Mouse (Mus musculus) liver, adult (tissue): ENCODE measurements around the gene Prkar1a.

Source experiments
- GATA4 ChIP-seq: IDR thresholded peaks from 2 replicates; pipeline ENCODE4 v1.6.1; 2014; ENCODE audit warnings: mild to moderate bottlenecking, low read length; ENCODE audit not compliant: insufficient replicate concordance

Prkar1a gene

DNA sequence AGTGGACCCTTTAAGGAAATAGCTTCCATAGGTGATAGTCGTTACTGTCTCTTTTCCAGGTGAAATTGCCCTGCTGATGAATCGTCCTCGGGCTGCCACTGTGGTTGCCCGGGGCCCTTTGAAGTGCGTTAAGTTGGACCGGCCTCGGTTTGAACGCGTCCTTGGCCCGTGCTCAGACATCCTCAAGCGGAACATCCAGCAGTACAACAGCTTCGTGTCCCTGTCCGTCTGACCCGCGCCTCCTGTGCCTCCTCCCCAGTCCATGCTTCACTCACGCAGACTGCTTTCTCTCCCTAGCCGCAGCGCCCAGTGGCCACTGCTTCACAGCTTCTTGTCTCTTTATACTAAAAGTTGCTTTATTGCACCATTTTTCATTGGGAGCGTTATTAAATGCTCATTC is 18.2 kb downstream of the Prkar1a start:
- TF ChIP-seq GATA4: no peak

GRCm38 (mm10) chr11:109668115-109668725 is 19.0 kb downstream of the Prkar1a start:
- no peak for TF ChIP-seq GATA4

DNA sequence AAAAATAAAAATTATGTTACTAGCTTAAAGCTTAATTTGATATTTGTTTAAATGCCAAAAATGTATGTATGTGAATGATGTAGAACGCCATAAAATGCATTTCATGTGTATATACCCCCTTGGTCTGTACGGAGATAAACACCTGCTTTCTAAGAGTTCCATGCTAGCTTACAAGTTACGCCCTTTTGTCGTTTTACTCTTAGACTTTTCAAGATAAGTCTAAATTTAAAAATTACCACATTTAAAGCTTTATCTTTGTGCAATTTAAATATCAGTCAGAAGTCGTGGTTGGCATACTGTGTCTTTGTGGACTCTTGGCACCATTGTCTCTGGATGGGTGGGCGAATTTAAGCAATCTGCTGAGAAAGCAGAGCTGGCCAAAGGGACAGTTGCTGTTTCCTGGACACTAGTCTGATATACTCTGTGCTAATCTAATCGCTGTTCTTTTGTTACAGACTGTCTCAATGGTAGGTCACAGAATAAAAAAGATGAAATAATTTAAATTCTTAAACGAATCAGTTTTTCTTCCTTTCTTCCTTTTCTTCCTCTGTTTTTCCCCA is 20.0 kb downstream of the Prkar1a start:
- peak; percentile 94; the same call in 1 of the 2 replicates for TF ChIP-seq GATA4

DNA sequence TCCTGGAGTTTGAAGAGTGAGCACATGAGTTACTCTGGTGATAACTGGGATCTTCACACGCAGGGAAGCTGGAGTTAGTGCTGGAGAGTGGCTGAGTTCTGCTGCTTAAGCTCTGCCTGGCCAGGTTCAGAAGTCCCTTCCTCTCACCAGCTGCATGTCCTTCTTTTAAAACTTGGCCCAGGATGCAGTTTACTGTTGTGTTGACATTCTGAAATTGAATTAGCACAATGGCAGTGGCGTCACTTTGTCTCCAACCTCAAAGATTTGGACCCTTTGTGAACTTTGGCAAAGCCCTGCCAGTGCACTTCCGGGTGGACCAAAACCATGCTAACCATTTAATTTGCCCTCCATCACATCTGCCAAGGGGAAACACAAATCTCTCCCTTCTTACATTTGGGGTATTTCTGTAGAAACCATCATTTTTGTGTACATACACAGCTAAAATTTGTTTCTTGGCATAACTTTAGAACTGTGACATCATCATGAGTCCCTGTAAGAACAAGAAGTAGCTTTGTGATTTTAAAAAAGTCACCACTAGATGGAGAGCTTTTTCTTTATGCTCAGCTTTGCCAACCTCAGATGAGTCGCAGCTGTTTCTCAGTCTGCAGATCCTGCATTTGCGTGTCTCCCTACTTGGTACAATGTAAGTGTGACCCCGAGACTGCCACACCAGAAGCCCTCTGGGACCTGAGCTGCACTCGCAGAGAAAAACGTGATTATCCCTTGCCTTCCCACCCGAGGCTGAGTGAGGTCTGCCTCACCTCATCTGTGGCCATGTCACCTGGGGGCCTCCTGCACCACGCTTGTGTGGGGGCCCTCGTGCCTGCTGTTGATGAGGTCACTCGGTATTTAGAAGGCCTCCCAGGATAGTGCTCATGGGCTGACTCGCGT is 21.1 kb downstream of the Prkar1a start:
- TF ChIP-seq GATA4: no peak

DNA sequence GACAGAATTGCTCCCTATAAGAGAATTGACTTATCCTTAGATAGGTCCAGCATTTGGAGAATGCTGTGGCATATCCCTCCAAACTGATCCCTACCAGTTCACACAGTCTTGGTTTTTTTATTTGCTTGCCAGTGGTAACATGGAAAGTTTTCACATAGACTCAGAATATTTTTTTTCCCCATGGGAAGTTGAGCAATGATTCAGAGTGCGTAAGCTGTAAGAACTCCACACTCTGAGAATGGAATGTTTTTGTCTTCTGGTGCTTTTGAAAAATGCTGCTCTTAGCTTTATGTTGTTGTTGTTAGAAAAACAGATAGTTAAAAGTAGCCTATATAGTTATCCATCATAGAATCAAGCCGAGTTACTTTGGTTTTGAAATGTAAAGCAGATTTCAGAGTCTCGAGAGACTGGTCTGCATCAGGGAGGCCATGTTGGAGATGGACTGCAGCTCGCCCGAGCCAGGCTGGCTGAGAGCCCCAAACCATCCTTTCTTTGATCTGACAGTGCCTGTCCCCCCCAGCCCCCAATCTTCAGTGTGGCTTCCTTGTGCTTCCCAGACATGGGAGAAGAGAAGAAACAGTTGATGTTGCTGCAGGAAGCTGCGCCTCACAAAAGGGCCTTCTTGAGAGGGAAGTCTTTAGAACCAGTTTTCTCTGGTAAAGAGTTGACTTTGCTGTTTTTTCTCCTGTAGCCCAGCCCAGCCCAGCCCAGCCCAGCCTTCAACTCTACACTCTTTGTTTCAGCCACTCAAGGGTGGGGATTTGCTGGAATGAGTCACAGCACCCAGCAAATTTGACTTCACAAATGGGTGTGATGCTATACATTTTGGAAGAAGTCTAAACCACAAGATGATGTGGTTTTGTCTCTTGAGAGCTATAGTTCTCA is 22.2 kb downstream of the Prkar1a start:
- TF ChIP-seq GATA4: no peak

DNA sequence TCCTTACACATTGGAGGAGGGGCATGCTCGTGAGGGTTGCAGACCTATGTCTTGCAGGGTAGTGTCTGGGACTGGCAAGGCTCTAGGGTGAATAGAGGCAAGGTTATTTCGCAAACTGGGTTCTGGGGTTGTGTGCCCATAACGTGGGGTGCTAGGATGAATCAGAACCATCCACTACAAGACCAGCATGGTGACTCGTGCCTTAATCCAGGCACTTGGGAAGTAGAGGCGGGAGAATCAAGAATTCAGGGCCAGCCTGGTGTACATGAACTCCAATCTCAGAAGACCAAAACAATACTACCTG is 22.8 kb downstream of the Prkar1a start:
- no peak for TF ChIP-seq GATA4

DNA sequence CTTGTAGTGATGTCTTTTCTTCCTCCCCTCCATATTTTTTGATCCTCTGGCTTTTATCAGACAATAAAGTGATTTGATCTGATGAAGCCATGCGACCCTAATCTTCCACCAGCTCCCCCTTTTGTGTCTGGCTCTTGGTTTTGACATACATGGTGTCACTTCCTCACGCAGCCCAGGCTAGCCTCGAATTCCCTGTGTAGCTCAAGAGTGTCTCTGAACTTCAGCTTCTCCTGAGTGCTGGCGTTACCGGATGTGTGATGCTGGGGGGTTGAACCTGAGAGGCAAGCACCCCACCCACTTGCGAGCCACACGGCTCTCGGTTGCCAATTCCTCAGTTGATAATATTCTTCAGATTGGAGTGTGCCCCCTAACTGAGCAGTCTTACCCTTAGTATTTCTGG is 23.2 kb downstream of the Prkar1a start:
- TF ChIP-seq GATA4: no peak

DNA sequence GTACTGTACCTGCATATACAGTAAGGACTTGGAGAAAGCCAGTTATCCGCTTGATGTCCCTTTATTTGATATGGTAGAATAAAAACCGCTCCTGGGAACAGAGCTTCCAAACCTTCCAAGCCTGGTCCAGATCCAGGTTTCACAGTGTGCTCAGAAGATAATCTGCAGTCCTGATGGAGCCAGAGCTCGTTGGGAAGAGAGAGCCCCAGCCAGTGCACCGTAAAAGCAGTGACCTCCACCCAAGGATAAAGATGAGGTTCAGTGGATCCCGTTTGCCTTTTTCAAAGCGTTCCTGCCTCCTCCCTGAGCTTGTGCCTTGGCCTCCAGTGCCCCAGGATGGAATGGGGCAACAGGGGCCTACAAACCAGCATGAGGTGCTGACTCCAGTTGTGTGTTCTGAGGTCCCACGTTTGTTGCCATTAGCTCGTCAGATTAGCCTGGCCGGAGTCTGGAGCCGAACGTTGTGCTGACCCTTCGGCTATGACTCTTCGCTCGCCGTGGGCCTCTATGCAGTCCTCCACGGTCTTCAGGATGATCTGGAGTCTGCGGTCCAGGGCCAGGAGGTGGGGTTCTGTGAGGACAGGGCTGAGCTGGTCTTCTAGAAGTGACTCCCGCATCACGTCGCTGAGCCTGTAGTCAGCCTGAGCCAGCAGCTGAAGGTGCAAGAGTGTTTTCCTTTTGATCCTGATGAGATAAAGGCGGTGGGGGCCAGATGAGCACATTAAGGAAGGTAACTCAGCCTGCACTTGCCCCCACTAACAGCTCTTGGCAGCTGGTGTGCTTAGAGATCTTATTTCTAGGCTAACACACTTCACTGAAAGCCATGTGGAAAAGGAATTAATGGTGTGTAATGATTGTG is 23.9 kb downstream of the Prkar1a start:
- TF ChIP-seq GATA4: no peak

DNA sequence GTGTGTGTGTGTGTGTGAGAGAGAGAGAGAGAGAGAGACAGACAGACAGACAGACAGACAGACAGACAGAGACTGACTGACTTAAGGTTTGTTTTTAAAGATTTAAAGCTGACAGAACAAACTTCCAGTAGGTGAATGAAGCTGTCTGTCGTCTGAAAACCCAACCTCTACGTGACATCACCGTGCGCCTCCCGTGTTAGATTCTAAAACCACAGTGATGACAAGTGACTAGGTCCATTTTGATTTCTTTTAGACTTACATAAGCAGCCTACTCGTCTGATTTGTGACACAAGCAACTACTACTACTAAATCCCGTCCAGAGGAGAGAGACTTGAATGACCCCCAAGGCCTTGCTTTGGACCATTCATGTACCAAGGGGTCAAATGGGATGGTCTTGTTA is 24.5 kb downstream of the Prkar1a start:
- TF ChIP-seq GATA4: no peak

GRCm38 (mm10) chr11:109674542-109674941 is 25.3 kb downstream of the Prkar1a start:
- no peak for TF ChIP-seq GATA4

DNA sequence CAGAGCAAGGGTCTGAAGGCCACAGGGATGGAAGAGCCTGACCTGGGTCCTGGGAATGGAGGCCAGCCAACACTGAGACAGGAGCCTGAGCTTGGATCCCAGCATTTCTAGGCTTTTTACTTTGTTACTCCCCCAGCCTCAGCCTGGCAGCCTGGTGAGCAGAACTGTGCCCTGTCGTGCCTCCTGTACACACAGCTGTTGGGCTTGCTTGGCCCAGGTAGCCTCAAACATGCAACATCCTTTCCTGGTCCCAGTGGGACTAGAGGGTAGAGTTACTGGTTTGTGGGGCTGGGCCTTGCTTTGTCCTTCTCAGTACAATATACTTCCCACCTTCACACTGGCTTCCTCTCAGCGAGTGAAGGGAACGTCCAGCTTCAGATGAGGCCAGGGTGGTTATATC is 26.0 kb downstream of the Prkar1a start:
- TF ChIP-seq GATA4: no peak

GRCm38 (mm10) chr11:109675771-109676170 is 26.6 kb downstream of the Prkar1a start:
- no peak for TF ChIP-seq GATA4

DNA sequence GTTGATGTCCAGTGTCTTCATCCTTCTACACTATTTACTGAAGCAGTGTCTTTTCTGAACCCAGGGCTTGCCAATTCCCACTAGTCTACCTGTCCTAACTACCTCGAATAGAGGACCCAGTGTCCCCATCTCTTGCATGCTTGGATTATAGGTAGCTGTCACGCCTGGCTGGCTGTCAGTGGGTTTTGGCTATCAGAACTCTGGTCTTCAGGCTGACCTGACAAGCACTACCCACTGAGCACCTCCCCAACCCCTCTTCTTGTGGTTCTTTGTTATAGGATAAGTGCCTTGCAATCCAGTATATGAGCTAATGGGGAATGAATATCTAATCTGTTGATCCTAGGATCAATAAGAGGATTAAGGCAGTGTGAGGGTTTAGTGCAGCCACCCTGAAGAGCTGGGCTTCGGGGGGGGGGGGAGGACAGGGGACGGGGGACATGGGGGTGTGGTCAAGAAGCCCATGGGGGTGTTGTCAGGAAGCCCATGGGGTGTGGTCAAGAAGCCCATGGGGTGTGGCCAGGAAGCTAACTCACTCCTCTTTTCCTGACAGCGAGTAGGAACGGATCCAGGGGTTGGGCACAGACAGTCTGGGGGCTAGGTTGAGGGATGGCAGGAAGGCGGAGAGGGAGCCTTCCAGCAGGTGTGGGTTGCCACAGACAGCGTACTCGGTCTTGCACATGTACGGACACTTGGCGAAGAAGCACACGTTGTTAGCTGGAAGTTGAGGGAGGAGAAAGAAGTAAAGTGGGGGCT is 27.6 kb downstream of the Prkar1a start:
- no peak for TF ChIP-seq GATA4

DNA sequence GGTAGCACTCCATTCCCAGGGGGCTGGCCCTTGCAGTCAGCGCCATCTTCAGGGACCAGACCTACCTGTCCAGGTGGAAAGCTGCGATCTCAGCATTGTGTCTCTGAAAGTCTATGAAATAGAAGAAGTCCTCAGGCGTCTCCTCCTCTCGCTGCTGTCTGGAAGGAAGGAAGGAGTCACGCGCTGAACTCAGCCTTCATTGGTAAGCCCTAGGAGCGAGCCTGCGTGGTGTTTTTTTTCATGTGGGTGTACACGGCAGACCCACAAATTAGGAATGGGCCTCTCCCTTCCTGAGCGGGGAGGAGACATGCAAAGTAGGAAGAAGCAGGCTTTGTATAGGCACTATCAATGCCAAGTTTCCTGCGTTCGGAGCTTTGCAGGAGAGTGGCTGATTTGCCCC is 29.1 kb downstream of the Prkar1a start:
- TF ChIP-seq GATA4: no peak
